Mouse (Mus musculus) left cerebral cortex, adult 2 months (tissue): Measurements from ENCODE around the gene Ccdc141. TPM values are rescaled to one million over a fixed set of nuclear protein-coding genes. Genes with fewer than 3 reads are reported as not detected.

Source experiments
- DNase-seq, 2 experiments: peaks; one replicate each; pipeline ENCODE4 v3.0.0; 2021 to 2022; ENCODE audit warnings: low spot score in 2 of 2, mixed read lengths in 1 of 2; ENCODE audit errors: extremely low spot score in 1 of 2
- H3K27ac ChIP-seq: fragments of 200-600 bp; 2 replicates; pipeline ENCODE4 v1.8.1; 2022
- H3K4me3 ChIP-seq: fragments of 200-600 bp; 2 replicates; pipeline ENCODE4 v1.8.1; 2022
- CTCF ChIP-seq: fragments of 200-600 bp; IDR thresholded peaks from 2 replicates; pipeline ENCODE4 v1.8.1; 2022; ENCODE audit warnings: antibody characterized with exemption, mild to moderate bottlenecking, moderate library complexity
- intact Hi-C: fragments of 180-260 bp; cut with DNase I; formaldehyde crosslinking; loops from one replicate; pipeline ENCODE4 v1.15.1; 2025
- total RNA-seq, 2 experiments: library from RNA; stranded (reverse); gene quantifications; 2 replicates each; pipeline ENCODE4 v1.2.3; 2021

Gene Ccdc141
- total RNA-seq, 2 experiments from 2014 or later, result 18.5 to 28.2 TPM

GRCm38 (mm10) chr2:77084629-77085028 is 85.8 kb downstream of the Ccdc141 start:
- no peak overlapping the region for H3K4me3 ChIP-seq
- TF ChIP-seq CTCF, result peak; percentile 40
- intact Hi-C loops, result no loop called here
- no peak overlapping the region for H3K27ac ChIP-seq
- DNase-seq, result no peak

DNA sequence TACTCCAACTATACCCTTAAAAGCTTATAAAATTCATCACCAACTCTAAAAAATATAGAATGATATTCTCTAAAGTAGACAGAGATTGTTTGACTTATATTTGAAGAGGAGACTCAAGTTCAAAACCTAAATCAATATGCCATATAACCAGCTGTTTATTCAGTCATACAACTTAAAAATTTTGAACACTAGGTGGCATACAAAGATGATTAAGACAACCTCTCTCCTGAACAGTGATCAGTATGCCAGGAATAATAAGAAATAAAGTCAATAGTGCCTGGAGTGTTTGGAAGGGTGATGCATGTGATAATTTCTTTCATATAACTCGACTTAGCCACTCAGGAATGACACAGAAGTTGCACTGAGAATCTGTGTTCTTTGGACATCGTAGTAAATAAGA is 89.3 kb downstream of the Ccdc141 start:
- no peak for DNase-seq
- H3K27ac ChIP-seq, result no peak overlapping the region
- H3K4me3 ChIP-seq, result no peak overlapping the region
- TF ChIP-seq CTCF, result peak; percentile 43
- intact Hi-C loops, result no loop called here

- TF ChIP-seq CTCF, result no peak
- intact Hi-C loops, result no loop called here
- Histone ChIP-seq H3K4me3 (no peak overlapping the region), H3K27ac (no peak overlapping the region)
- no peak for DNase-seq
Observed at GRCm38 (mm10) chr2:77080657-77081056, 89.8 kb downstream of the Ccdc141 start.

- no peak for DNase-seq
- H3K4me3 ChIP-seq, result no peak overlapping the region
- H3K27ac ChIP-seq, result no peak overlapping the region
- intact Hi-C loops, result no loop called here
- TF ChIP-seq CTCF, result no peak
Observed at GRCm38 (mm10) chr2:77078746-77079145, 91.7 kb downstream of the Ccdc141 start.

DNA sequence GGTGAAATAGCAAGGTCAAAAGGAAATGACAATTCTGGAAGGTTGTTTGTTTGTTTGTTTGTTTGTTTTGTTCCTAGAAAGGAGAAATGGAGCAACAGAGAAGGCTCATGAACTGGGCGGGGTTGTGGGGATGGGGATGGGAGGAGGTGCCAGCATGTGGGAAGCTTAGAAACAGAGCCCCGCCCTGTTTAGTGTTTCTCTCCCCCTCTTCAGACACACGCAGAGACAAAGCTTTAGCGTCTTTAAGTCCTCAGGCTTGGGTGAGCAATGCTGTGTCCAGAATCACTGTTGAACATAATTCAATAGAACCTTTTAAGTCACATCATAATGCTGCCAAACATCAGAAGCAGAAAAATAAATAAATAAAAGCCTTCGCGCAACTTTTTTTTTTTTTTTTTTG is 96.1 kb downstream of the Ccdc141 start:
- TF ChIP-seq CTCF, result no peak
- H3K27ac ChIP-seq, result no peak overlapping the region
- no peak overlapping the region for H3K4me3 ChIP-seq
- DNase-seq, result no peak
- intact Hi-C loops, result no loop called here

GRCm38 (mm10) chr2:77073930-77074329 is 96.5 kb downstream of the Ccdc141 start:
- intact Hi-C loops, result no loop called here
- peak in 1 of 2 experiments; percentile 23 for DNase-seq
- no peak overlapping the region for H3K27ac ChIP-seq
- TF ChIP-seq CTCF, result no peak
- no peak overlapping the region for H3K4me3 ChIP-seq

GRCm38 (mm10) chr2:77065294-77065693 is 105.1 kb downstream of the Ccdc141 start:
- peak in 1 of 2 experiments; percentile 20 for DNase-seq
- intact Hi-C loops, result loop anchor here (10.0 kb wide), 1 partner anchor 140 kb away; no protein-coding TSS in a partner anchor
- Histone ChIP-seq H3K27ac (no peak overlapping the region), H3K4me3 (no peak overlapping the region)
- no peak for TF ChIP-seq CTCF

DNA sequence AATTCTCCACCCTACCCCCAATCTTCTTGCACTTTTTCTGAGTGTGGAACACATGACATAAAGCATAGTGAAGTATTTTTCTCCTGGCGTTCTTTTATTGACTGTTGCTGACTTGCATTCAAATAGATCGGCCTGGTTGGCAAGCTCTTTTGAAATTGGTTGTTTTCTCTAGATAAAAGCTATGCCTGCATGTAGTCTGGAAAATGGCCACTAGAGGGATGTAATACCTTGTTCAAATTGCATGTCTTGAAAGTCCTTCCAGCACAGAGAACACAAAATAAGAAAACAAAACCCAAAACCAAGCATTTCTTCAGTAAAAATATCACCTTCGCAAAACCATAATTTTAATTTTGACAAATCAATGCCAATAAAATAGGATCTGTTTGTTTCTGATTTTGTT is 108.6 kb downstream of the Ccdc141 start:
- Histone ChIP-seq H3K4me3 (no peak overlapping the region), H3K27ac (no peak overlapping the region)
- peak in 1 of 2 experiments; percentile 41 for DNase-seq
- TF ChIP-seq CTCF, result peak; percentile 83
- intact Hi-C loops, result loop anchor here (2.0 to 10.0 kb wide), 3 partner anchors 143 to 645 kb away; no protein-coding TSS in a partner anchor

DNA sequence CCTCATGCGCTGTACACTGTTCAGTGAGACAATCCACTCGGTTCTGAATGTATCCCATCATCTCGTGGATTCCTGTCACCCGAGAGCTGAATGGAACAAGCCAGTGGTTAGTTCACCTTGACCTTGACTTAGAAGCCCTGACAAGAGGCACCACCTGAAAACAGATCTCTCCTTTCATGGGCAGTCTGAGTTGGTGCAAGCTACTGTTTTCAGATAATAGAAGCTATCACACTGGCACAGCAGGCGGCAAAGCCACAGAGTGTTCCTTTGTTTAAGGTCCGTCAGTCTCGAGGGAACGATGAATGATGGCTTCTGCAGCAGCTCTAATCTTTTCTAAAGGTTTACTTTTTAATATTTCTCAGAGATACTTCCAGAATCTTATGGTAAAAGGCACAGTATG is 110.8 kb downstream of the Ccdc141 start:
- Histone ChIP-seq H3K27ac (no peak overlapping the region), H3K4me3 (no peak overlapping the region)
- no peak for TF ChIP-seq CTCF
- intact Hi-C loops, result no loop called here
- DNase-seq, result no peak

GRCm38 (mm10) chr2:77056367-77056766 is 114.1 kb downstream of the Ccdc141 start:
- Histone ChIP-seq H3K27ac (no peak overlapping the region), H3K4me3 (no peak overlapping the region)
- no peak for TF ChIP-seq CTCF
- DNase-seq, result peak in 1 of 2 experiments; percentile 29
- intact Hi-C loops, result no loop called here

GRCm38 (mm10) chr2:77042912-77043311 is 127.5 kb downstream of the Ccdc141 start:
- intact Hi-C loops, result no loop called here
- Histone ChIP-seq H3K4me3 (no peak overlapping the region), H3K27ac (no peak overlapping the region)
- no peak for DNase-seq
- no peak for TF ChIP-seq CTCF

- no peak for TF ChIP-seq CTCF
- no peak for DNase-seq
- H3K4me3 ChIP-seq, result no peak overlapping the region
- intact Hi-C loops, result no loop called here
- H3K27ac ChIP-seq, result no peak overlapping the region
Observed at GRCm38 (mm10) chr2:77039683-77040082, 130.8 kb downstream of the Ccdc141 start.

DNA sequence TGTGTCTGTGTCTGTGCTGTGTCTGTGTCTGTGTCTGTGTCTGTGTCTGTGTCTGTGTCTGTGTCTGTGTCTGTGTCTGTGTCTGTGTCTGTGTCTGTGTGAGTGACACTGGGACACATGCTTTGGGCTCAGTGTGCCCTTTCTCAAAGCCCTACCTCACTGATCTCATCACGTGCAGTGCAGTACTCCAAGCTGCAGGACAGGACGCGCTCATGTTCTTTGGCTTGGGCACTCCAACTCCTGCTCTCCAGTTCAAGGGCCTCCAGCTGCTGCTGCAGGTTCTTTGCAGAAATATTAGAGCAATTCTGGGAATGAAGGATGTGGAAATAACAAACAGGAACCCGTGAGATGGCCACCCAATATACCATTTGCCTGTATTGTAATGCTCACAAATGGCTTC is 131.2 kb downstream of the Ccdc141 start:
- no peak for TF ChIP-seq CTCF

More for the DNA sequence above, 131.2 kb downstream of the Ccdc141 start:
- intact Hi-C loops, result no loop called here
- DNase-seq, result no peak
- no peak overlapping the region for H3K27ac ChIP-seq
- H3K4me3 ChIP-seq, result no peak overlapping the region
